Mouse (Mus musculus): ENCODE results near the gene Olfr958. TPM values are rescaled to one million over a fixed set of nuclear protein-coding genes. Genes with fewer than 3 reads are reported as not detected.

Olfr958 gene
- polyA plus RNA-seq, 1 experiment = not detected

DNA sequence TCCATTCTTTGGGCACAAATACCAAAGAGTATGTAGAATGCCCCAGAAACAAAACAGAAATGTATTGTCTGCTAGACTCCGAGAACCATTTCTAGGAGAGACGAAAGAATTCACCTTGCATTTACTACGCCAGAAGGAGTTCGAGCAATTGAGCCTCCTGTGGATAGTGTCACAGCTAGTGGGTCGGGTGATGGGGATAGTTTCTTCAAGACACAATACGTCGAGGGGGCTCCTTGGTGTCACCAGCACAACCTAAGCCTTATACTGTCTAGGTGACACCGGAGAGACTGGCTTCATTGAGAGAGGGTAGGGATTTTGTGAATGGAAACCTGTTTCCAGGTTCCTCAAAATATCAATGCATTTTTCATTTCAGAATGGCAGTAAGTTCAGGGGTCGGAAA, 44.4 kb downstream of the Olfr958 start:
- DNase-seq (ENCODE audit: low read depth) = no peak
- no peak for TF ChIP-seq POLR2A (IDR thresholded peaks at IDR 0.05; ENCODE audit: borderline replicate concordance, extremely low read depth, insufficient read depth, insufficient read length, poor library complexity, severe bottlenecking)
- no peak for TF ChIP-seq CTCF (IDR thresholded peaks at IDR 0.05; ENCODE audit: borderline replicate concordance, extremely low read depth, insufficient read depth, insufficient read length)

DNA sequence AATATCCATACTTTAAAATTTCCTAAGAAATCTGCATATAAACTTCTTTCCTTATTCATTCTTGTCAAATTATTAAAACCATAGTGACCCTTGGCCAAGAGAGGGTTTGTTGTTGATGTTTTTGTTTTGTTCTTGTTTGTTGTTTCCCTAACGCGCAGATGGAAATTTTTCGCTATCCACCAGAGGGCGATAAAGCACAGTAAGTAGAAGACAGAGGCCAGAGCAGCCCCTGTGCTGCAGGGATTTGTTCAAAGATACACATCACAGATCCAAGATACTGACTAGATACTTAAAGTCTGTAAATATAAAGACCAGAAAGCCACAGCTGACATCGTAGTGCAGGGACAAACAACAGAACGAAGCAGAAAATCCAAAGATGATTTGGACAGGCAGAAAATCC, 44.9 kb downstream of the Olfr958 start:
- TF ChIP-seq CTCF (IDR thresholded peaks at IDR 0.05; ENCODE audit: borderline replicate concordance, extremely low read depth, insufficient read depth, insufficient read length) (peak; percentile 72; the same call in 1 of the 2 replicates), POLR2A (IDR thresholded peaks at IDR 0.05; ENCODE audit: borderline replicate concordance, extremely low read depth, insufficient read depth, insufficient read length, poor library complexity, severe bottlenecking) (no peak)
- peak; percentile 89 for DNase-seq (ENCODE audit: low read depth)

Other genes with a start within 250 kb of the Olfr958 start
- not detected in 2 replicates for gene Olfr948, start 228.0 kb downstream of the Olfr958 start, polyA plus RNA-seq (2012; rRNA removed)
- gene Olfr951, start 166.6 kb downstream of the Olfr958 start, polyA plus RNA-seq (2012; rRNA removed) = not detected in 2 replicates
- gene Olfr952, start 126.9 kb downstream of the Olfr958 start, polyA plus RNA-seq (2012; rRNA removed) = not detected in 2 replicates
- gene Olfr954, start 97.4 kb downstream of the Olfr958 start, polyA plus RNA-seq (2012; rRNA removed) = not detected in 2 replicates
- gene Olfr955, start 82.1 kb downstream of the Olfr958 start, polyA plus RNA-seq (2012; rRNA removed) = not detected in 2 replicates
- not detected in 2 replicates for gene Olfr44, start 60.1 kb downstream of the Olfr958 start, polyA plus RNA-seq (2012; rRNA removed)
- gene Olfr957, start 38.2 kb downstream of the Olfr958 start, polyA plus RNA-seq (2012; rRNA removed) = not detected in 2 replicates
- gene Olfr959, start 21.5 kb upstream of the Olfr958 start, polyA plus RNA-seq (2012; rRNA removed) = not detected in 2 replicates
- 61.0 and 87.9 TPM in 2 replicates for gene AW551984, start 50.3 kb upstream of the Olfr958 start, polyA plus RNA-seq (2012; rRNA removed)
- not detected in 2 replicates for gene Olfr148, start 56.6 kb upstream of the Olfr958 start, polyA plus RNA-seq (2012; rRNA removed)
- gene Olfr960, start 67.3 kb upstream of the Olfr958 start, polyA plus RNA-seq (2012; rRNA removed) = not detected in 2 replicates
- not detected in 2 replicates for gene Olfr961, start 91.0 kb upstream of the Olfr958 start, polyA plus RNA-seq (2012; rRNA removed)
- not detected in 2 replicates for gene Olfr963, start 113.2 kb upstream of the Olfr958 start, polyA plus RNA-seq (2012; rRNA removed)
- not detected in 2 replicates for gene Olfr149, start 153.1 kb upstream of the Olfr958 start, polyA plus RNA-seq (2012; rRNA removed)
- gene Olfr965, start 157.3 kb upstream of the Olfr958 start, polyA plus RNA-seq (2012; rRNA removed) = not detected in 2 replicates
- not detected in 2 replicates for gene Olfr150, start 176.9 kb upstream of the Olfr958 start, polyA plus RNA-seq (2012; rRNA removed)
- not detected in 2 replicates for gene Olfr967, start 192.2 kb upstream of the Olfr958 start, polyA plus RNA-seq (2012; rRNA removed)
- gene Olfr968, start 229.2 kb upstream of the Olfr958 start, polyA plus RNA-seq (2012; rRNA removed) = not detected in 2 replicates
- not detected in 2 replicates for gene Olfr969, start 236.9 kb upstream of the Olfr958 start, polyA plus RNA-seq (2012; rRNA removed)

Measured in brain, embryonic 14.5 days (tissue).